Mouse (Mus musculus): ENCODE measurements around the gene Fgfr2.

DNA sequence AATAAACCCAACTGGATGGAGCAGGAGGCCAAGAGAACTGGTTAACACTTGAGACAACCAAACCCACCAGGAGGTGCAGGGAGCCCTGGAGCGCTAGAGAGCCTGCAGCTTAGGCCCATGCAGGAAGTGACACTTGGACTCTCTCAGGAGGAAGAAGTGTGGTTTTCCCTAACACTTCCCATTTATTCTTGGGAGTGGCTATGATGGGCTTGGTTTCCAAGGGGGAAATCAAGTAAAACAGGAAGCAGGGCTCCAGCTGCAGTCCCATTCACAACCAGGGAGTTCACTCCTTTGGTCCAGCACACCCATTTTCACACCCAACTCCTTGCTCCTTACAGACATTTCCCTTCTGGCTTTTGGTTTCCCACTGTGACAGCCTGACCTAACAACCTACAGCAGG, 44.2 kb downstream of the Fgfr2 start:
- TF ChIP-seq CTCF (IDR thresholded peaks at IDR 0.05; ENCODE audit: low read depth), result no peak
- no peak for TF ChIP-seq EP300 (IDR thresholded peaks at IDR 0.05; ENCODE audit: low read depth)

Data from liver, postnatal 0 days (tissue).